Mouse (Mus musculus) testis, adult 2 months (tissue): ENCODE results near the gene Dctn5.

Experiments used
- CTCF ChIP-seq: fragments of 200-500 bp; IDR thresholded peaks from 2 replicates; pipeline ENCODE4 v1.5.1; 2012; ENCODE audit warnings: low read depth, mild to moderate bottlenecking, inconsistent platforms, low read length, moderate library complexity; ENCODE audit not compliant: control insufficient read depth, insufficient read depth, insufficient replicate concordance
- POLR2A ChIP-seq: fragments of 200-500 bp; IDR thresholded peaks from 2 replicates; pipeline ENCODE4 v1.6.1; 2012; ENCODE audit warnings: low read depth, mild to moderate bottlenecking, inconsistent platforms, low read length, moderate library complexity; ENCODE audit not compliant: control insufficient read depth

- no peak for TF ChIP-seq CTCF
- TF ChIP-seq POLR2A: no peak
These were observed 45.5 kb upstream of the Dctn5 start for GRCm38 (mm10) chr7:122087195-122087982.
